In genomic region chr14:102402061-102402689, GRCm38 (mm10) we compare ENCODE assay signal across 22 mouse cellular contexts.
DNase-seq lines count a peak whose midpoint lies in the region; ATAC-seq lines count a peak whose summit lies in the region.
"Had no signal": no experiment of that assay in that cellular context is flagged by ENCODE, and none has a peak within 500 bp of the region (broad histone marks: within the 10 kb centered on the region; RNA-seq: fewer than 3 reads in every experiment).

No protein-coding gene starts in this region.

- no peak overlapping the region for H3K4me3 ChIP-seq in embryonic facial prominence, embryonic 14.5 days (ENCODE audit: low read depth, low read length)
- no peak overlapping the region for H3K4me3 ChIP-seq in limb, embryonic 12.5 days (replicated peaks)
- H3K4me3 ChIP-seq: forebrain, embryonic 10.5 days; heart, embryonic 10.5 days; midbrain, embryonic 12.5 days; neural tube, embryonic 12.5 days had no signal

- no peak overlapping the region for H3K27ac ChIP-seq in embryonic facial prominence, embryonic 14.5 days (replicated peaks; ENCODE audit: low read depth, low read length)
- peak overlapping the region; percentile 54; the same call in 1 of the 2 replicates for H3K27ac ChIP-seq in limb, embryonic 12.5 days
- H3K27ac ChIP-seq: forebrain, embryonic 10.5 days; heart, embryonic 10.5 days; kidney, postnatal 0 days; midbrain, embryonic 12.5 days; neural tube, embryonic 12.5 days had no signal

- 29% methylated on average over 4 of the region's 4 CpGs for WGBS in embryonic facial prominence, embryonic 14.5 days
- 11% methylated on average over 4 of the region's 4 CpGs for WGBS in limb, embryonic 12.5 days

- no peaks in the 10 kb centered on the region for H3K9me3 ChIP-seq in embryonic facial prominence, embryonic 14.5 days (ENCODE audit: control insufficient read depth, low read length)
- H3K9me3 ChIP-seq in limb, embryonic 12.5 days, result no peaks in the 10 kb centered on the region
- H3K9me3 ChIP-seq: forebrain, embryonic 10.5 days; heart, embryonic 10.5 days; midbrain, embryonic 12.5 days; neural tube, embryonic 12.5 days had no signal

- H3K36me3 ChIP-seq in embryonic facial prominence, embryonic 14.5 days (ENCODE audit: control insufficient read depth, insufficient read depth, low read length), result no peaks in the 10 kb centered on the region
- H3K36me3 ChIP-seq in limb, embryonic 12.5 days, result no peaks in the 10 kb centered on the region
- H3K36me3 ChIP-seq: forebrain, embryonic 10.5 days; heart, embryonic 10.5 days; midbrain, embryonic 12.5 days; neural tube, embryonic 12.5 days had no signal

- no peak overlapping the region for H3K9ac ChIP-seq in embryonic facial prominence, embryonic 14.5 days (ENCODE audit: low read depth, low read length)
- no peak overlapping the region for H3K9ac ChIP-seq in limb, embryonic 12.5 days (replicated peaks)
- H3K9ac ChIP-seq: midbrain, embryonic 12.5 days; neural tube, embryonic 12.5 days had no signal

- no peak for ATAC-seq in embryonic facial prominence, embryonic 14.5 days (ENCODE audit: low read depth)
- peak; percentile 72; the same call in 1 of the 2 replicates for ATAC-seq in limb, embryonic 12.5 days (ENCODE audit: insufficient number of reproducible peaks, insufficient read depth, low FRiP score, low TSS enrichment, low read depth)
- ATAC-seq: activated CD4-positive, CD25-positive, alpha-beta regulatory T cell, adult 4 months; forebrain, embryonic 16.5 days; inflammation-experienced regulatory T-cells, adult 6 months had no signal

- no peaks in the 10 kb centered on the region for H3K27me3 ChIP-seq in embryonic facial prominence, embryonic 14.5 days (replicated peaks; ENCODE audit: control insufficient read depth, insufficient read depth, low read length)
- no peaks in the 10 kb centered on the region for H3K27me3 ChIP-seq in limb, embryonic 12.5 days
- H3K27me3 ChIP-seq: midbrain, embryonic 12.5 days; neural tube, embryonic 12.5 days had no signal

- H3K4me2 ChIP-seq in embryonic facial prominence, embryonic 14.5 days (ENCODE audit: low read depth, low read length), result no peak overlapping the region
- H3K4me2 ChIP-seq in limb, embryonic 12.5 days, result no peak overlapping the region
- H3K4me2 ChIP-seq: midbrain, embryonic 12.5 days; neural tube, embryonic 12.5 days had no signal

- H3K4me1 ChIP-seq in embryonic facial prominence, embryonic 14.5 days (ENCODE audit: control insufficient read depth, insufficient read depth, low read length), result no peaks in the 10 kb centered on the region
- peaks cover 23% of the 10 kb centered on the region for H3K4me1 ChIP-seq in limb, embryonic 12.5 days (replicated peaks)
- H3K4me1 ChIP-seq: forebrain, embryonic 10.5 days; heart, embryonic 10.5 days; midbrain, embryonic 12.5 days; neural tube, embryonic 12.5 days had no signal

- DNase-seq in embryo, embryonic 10 days (ENCODE audit: low spot score), result peak; percentile 74
- DNase-seq in embryo, embryonic 11 days, result peak; percentile 72
- peak; percentile 61 for DNase-seq in embryonic facial prominence, embryonic 14.5 days (ENCODE audit: low spot score)
- no peak for DNase-seq in adrenal gland, adult (ENCODE audit: inconsistent age in 2 of 2, low spot score in 1 of 2)
- no peak for DNase-seq in liver
- DNase-seq in heart, postnatal 4 days, result no peak
- no peak for DNase-seq in ovary, postnatal 36 days (ENCODE audit: low spot score)
- DNase-seq: adrenal gland, postnatal 10 days; cerebellum, adult 8-10 months; cerebellum, postnatal 36 days; kidney, adult 18-20 months; lung, postnatal 10 days; thymus, postnatal 14 days had no signal

Comparison
In these comparisons a context has a peak if more than half of its experiments do, and no peak if none do; other contexts are left out.
1. DNase-seq: peak in embryo, embryonic 10 days (single experiment), embryo, embryonic 11 days (single experiment) and embryonic facial prominence, embryonic 14.5 days (single experiment); none in adrenal gland, adult (0 of 2), liver (single experiment), heart, postnatal 4 days (single experiment) and ovary, postnatal 36 days (single experiment).